Mouse (Mus musculus) stomach, postnatal 0 days (tissue): ENCODE results near the gene Gm572.

Experiments
- CTCF ChIP-seq: IDR thresholded peaks from 2 replicates; pipeline ENCODE4 v1.5.1; 2016; ENCODE audit warnings: antibody characterized with exemption, low read depth, mild to moderate bottlenecking, moderate library complexity
- EP300 ChIP-seq: optimal IDR thresholded peaks from 2 replicates; pipeline ENCODE3; 2016; ENCODE audit warnings: antibody characterized with exemption

DNA sequence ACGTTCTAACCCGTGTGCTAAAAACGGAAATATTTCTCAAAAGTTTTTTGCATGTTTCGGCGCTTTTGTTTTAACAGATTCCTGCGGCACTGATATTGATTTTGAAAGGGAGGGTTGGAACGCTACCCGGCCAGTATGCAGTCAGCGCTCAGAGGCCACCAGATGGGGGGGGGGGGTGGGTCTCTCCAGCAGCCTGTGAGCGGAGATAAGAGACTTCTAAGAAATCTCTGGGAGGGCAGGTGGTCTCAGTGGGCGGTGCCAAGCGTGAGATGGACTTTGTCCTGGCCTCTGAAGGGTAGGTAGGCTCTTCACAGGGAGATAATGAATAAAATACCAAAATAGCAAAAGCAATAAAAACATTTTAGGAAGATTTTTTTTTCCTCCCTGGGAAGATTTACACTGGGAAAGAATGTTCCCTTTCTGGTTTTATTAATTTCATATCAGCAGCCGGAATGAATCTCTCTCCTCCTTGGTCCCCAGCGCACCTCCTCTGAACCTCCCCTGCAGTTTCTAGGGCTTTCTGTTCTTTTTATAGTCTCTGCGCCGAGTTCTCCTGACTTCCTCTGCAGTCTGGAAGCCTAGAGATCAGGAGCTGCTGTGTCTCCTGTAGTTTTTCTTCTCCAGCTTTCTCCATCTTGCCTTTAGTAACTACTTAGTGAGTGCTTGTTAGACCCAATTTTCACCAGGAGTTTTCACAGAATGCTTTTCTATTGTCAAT lies 28.3 kb downstream of the Gm572 start:
- TF ChIP-seq CTCF (no peak), EP300 (no peak)
